Mouse (Mus musculus) c-Kit-positive CD71-negative TER-119-negative erythroid progenitor cells, embryonic 14.5 days (primary cell): ENCODE data around the gene Man1c1.

Experiments
- DNase-seq: peaks from one replicate; pipeline ENCODE4 v3.0.0-alpha.2; 2013; ENCODE audit warnings: low read depth

Man1c1 gene

GRCm38 (mm10) chr4:134548169-134548938, 155.7 kb downstream of the Man1c1 start:
- peak; percentile 70 for DNase-seq

GRCm38 (mm10) chr4:134546814-134547705, 157.0 kb downstream of the Man1c1 start:
- no peak for DNase-seq

DNA sequence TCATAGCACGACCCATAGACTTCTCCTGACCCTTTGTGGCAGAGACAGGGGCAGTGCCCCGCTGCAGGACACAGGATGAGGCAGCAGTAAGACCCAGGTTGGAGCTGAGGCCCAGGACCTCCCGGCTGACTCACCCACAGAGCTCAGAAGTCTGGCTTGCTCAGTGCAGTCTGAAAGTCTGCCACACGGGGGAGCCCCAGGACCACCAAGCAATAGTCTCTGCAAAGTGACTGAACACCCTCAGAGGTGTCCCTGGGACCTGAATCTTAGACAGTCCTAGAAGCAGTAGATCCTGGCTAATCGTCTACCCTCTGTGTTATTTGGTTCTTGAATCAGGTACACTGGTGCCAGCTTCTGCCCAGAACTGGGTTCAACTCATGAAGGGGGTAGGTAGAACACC, 160.8 kb downstream of the Man1c1 start:
- DNase-seq: peak; percentile 89

DNA sequence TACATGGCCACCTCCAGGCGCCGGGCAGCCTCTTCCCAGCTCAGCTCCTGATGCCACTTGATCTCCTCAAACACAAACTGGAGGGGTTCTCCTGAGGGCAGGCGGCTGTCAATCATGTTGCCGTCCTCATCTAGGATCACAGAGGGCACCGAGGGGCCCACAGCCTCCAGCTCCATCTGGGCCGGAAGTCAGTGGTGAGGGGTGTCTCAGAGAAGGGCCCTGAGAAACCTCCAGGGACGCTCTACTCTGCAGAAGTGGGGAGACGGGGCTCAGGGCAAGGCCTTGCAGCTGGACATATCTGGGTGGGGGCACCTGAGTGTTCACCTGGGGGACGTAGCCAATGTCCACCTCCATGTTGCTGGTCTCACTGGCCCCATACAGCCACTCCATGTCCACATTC, 161.4 kb downstream of the Man1c1 start:
- DNase-seq: no peak

GRCm38 (mm10) chr4:134538997-134539580, 165.0 kb downstream of the Man1c1 start:
- no peak for DNase-seq

GRCm38 (mm10) chr4:134535787-134536151, 168.3 kb downstream of the Man1c1 start:
- no peak for DNase-seq

GRCm38 (mm10) chr4:134534932-134535786, 168.9 kb downstream of the Man1c1 start, which contains the start of gene Mtfr1l:
Gene Mtfr1l (minus strand): TSS chr4:134535387.
- DNase-seq: peak; percentile 90

GRCm38 (mm10) chr4:134534124-134534886, 169.8 kb downstream of the Man1c1 start:
- no peak for DNase-seq

GRCm38 (mm10) chr4:134533421-134533820, 170.7 kb downstream of the Man1c1 start:
- no peak for DNase-seq

- no peak for DNase-seq
Measured at GRCm38 (mm10) chr4:134532928-134533327, 171.2 kb downstream of the Man1c1 start.

- DNase-seq: no peak
Measured at GRCm38 (mm10) chr4:134526220-134526619, 177.9 kb downstream of the Man1c1 start.

- DNase-seq: no peak
Measured at GRCm38 (mm10) chr4:134525806-134526205, 178.3 kb downstream of the Man1c1 start.

DNA sequence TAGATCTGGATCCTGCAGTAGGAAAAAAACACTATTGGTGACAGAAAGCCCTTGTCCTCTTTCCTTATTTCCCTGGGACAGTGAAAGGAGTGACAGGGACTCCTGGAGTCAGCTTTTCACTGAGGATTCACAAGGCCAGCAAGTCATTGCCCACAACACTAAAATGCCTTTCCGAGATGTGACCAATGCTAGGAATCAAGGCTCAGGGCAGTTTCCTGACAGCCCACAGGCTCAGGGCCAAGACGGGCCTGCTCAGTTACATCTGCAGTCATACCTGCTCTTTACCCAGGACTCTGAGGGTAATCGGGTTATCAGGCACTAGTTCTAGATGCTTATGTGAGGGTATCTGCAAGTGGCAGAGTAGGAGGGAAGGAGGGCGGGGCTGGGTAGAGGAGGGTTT, 180.6 kb downstream of the Man1c1 start:
- DNase-seq: no peak

DNA sequence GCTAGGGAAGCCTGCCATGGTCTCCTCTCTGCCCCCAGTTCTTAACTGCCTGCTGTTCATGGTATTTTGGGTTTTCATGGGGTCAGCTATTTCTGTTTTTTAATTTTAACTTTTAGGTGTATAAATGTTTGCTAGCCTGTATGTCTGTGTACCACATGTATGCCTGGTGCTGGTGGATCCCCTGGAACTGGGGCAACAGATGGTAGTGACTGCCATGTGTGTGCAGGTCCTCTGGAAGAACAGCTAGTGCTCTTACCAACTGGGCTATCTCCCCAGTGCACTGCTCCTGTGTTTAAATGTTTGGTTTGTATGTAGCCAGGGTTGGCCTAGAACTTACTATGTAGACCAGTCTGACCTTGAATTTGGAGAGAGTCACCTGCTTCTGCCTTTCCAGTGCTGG, 184.8 kb downstream of the Man1c1 start:
- DNase-seq: no peak

DNA sequence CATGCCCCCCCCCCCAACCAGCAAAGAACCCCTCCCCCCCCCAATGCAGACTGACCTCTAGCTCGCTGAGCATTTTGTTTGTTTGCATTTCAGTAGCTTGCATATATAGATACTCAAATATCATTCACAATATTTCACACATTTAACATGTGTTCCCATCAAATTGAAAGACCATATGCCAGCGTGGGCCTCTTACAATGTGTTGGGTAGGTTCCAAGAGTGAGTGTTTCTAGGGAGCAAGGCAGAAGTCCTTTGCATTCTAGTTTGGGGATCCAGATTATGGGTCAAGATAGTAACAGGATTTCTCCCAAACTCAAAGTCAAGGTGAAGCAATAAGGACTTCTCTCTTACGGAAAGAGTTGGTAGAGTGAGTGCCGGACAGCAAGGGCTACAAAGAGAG, 185.5 kb downstream of the Man1c1 start:
- DNase-seq: no peak

GRCm38 (mm10) chr4:134517719-134518118, 186.4 kb downstream of the Man1c1 start:
- no peak for DNase-seq

DNA sequence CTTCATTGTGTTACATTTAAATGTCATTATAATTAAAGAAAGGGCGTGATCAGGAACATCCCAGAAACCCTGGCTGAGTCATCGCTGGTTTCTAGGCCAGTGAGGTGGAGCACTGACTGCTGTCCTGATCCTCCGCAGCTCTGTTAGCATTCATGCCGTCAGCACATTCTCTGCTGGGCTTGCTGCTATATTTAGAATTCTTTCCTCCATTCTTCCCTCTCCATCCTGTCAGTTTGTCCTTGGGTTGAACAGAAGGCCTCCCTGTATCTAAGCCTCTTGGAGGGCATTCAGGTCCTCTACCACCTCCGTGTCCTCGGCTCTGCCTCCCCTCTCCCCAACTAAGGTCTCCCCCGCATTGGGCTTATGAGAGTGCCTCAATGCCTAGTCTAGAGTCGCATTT, 187.1 kb downstream of the Man1c1 start:
- no peak for DNase-seq

- no peak for DNase-seq
Measured at GRCm38 (mm10) chr4:134515614-134516013, 188.5 kb downstream of the Man1c1 start.

GRCm38 (mm10) chr4:134514309-134514930, 189.7 kb downstream of the Man1c1 start:
- no peak for DNase-seq

- DNase-seq: no peak
Measured at GRCm38 (mm10) chr4:134512798-134513197, 191.3 kb downstream of the Man1c1 start.

DNA sequence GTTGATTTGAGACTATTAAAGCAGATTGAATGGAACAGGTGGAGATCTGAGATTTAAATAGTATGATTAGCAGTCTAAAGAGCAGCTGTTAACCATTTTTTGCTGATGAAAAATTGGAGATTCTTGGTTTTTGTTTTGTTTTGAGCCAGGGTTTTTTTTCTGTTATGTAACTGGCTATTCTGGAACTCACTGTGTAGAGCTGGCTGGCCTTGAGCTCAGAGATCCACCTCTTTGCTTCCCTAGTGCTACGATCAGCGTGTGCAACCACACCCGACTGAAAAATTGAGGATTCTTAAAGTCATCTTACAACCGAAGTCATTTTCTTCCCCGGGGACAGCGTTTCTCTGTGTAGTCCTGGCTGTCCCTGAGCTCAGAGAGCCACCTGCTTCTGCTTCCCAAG, 192.4 kb downstream of the Man1c1 start:
- no peak for DNase-seq
